Mouse (Mus musculus) Patski (cell line): ENCODE results near the gene Nfe2l2. TPM values are rescaled to one million over a fixed set of nuclear protein-coding genes. Genes with fewer than 3 reads are reported as not detected.

Experiments
- ATAC-seq: fragments of 100-300 bp; one replicate; pipeline ENCODE4 v1.8.0; 2021
- CTCF ChIA-PET: fragments of 350-600 bp; sonication (Branson Sonifier 250); formaldehyde crosslinking; loops from one replicate; lab custom pipeline; 2022; ENCODE audit warnings: inconsistent platforms; lab: Charles Lee
- POLR2A ChIA-PET: fragments of 350-600 bp; sonication (Branson Sonifier 250); formaldehyde crosslinking; loops from one replicate; lab custom pipeline; 2022; ENCODE audit warnings: antibody characterized with exemption, inconsistent platforms; lab: Charles Lee
- DNase-seq: peaks from one replicate; pipeline ENCODE4 v3.0.0-alpha.2; 2011; ENCODE audit warnings: low read depth, low spot score
- H3K27me3 ChIP-seq: fragments of 371-371 bp; one replicate; pipeline ENCODE4 v1.5.1; 2021
- CTCF ChIP-seq: fragments of 100-300 bp; IDR thresholded peaks from one replicate; pipeline ENCODE4 v1.5.1; 2021
- in situ Hi-C: fragments of 300-500 bp; cut with MboI; formaldehyde crosslinking; loops from 3 replicates; pipeline ENCODE4 v1.11.1; 2018; ENCODE audit warnings: low pct_unique_long_range_greater_than_20kb, mixed read lengths
- polyA plus RNA-seq: library from polyadenylated mRNA; unstranded; gene quantifications from one replicate; pipeline ENCODE4 v1.2.3, GENCODE M21; 2021

Gene Nfe2l2
- polyA plus RNA-seq: 87.3 TPM

DNA sequence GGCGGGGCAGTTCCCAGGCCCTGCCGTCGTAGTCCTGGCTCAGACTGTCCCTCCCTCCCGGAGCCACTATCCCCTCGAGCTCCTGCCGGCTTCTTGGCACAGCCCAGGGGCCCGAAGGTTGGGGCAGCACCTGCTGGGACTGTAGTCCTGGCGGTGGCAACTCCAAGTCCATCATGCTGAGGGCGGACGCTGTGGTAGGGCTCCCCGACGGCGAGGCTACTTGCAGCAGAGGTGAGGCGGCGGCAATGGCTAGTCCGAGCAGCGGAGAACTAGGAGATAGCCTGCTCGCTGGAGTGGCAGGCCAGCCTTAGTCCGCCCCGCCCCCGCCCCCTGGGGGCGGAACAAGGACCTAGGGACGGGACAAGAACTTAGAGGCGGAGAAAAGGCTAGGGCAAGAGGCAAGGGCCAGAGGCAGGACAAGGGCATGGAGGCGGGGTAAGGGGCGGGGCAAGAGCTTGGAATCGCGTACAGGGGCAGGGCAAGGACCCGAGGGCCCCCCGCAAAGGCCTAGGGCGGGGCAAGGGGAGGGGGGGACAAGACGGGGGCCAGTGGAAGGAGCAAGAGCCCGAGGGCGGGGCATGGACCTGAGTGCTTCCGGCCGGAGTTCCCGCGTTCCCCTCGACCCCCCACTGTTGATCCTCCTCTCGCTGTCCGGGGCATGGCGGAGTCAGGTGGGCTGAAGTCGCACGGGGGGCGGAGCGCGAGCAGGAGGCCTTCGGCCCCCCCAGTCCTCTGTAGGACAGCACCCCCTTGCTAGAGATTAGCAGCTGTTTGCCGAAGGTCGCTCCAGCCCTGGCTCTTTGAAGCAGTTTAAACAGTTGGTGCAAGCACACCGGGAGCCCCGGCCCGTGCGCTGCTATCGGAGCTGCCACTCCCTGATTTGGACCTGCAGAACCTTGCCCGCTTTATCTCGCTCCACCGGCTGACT, at the start of gene Nfe2l2:
TSS of gene Nfe2l2 (minus strand) at position 408 of the 928 bp plus-strand sequence.
- ATAC-seq (peak; percentile 93), DNase-seq (no peak)
- no peaks in the 10 kb centered on the region for H3K27me3 ChIP-seq
- POLR2A ChIA-PET: interaction anchor here (0.6 to 3.1 kb wide), 10 partner anchors 10 to 759 kb away, joined by 3 to 8 read pairs (median 4); no protein-coding TSS in a partner anchor
- CTCF ChIA-PET: no interaction called here
- in situ Hi-C loops: no loop called here
- no peak for TF ChIP-seq CTCF

GRCm38 (mm10) chr2:75752306-75753175, 48.1 kb upstream of the Nfe2l2 start:
- ATAC-seq (no peak), DNase-seq (no peak)
- ChIA-PET POLR2A (no interaction called here), CTCF (no interaction called here)
- in situ Hi-C loops: loop anchor here (25.0 kb wide), 1 partner anchor 1065 kb away; the partner anchor contains the start of genes Hoxd10, Hoxd11, Hoxd12 and Hoxd9
- TF ChIP-seq CTCF: no peak
- no peaks in the 10 kb centered on the region for H3K27me3 ChIP-seq

DNA sequence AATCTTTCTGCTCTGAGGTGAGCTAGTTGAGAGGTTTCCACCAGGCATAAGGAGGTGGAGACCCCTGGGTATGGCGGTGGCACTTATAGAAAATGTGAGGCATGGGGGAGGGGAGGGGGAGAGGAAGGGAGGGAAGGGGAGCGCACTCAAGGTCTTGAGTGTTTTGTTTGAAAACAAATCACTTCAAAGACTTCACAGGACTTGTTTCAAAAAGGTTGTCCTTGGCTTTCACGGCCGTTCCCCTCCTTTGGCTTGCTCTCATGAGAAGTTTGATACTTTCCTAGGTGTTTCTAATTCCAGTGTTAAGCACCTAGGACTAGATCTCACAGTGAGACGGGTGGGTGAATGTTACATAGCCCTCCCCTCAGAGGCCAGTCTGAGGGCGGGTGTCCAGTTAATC, 47.5 kb upstream of the Nfe2l2 start:
- CTCF ChIA-PET: no interaction called here
- TF ChIP-seq CTCF: no peak
- in situ Hi-C loops: loop anchor here (25.0 kb wide), 1 partner anchor 1065 kb away; the partner anchor contains the start of genes Hoxd10, Hoxd11, Hoxd12 and Hoxd9
- DNase-seq (no peak), ATAC-seq (no peak)
- POLR2A ChIA-PET: no interaction called here
- no peaks in the 10 kb centered on the region for H3K27me3 ChIP-seq

DNA sequence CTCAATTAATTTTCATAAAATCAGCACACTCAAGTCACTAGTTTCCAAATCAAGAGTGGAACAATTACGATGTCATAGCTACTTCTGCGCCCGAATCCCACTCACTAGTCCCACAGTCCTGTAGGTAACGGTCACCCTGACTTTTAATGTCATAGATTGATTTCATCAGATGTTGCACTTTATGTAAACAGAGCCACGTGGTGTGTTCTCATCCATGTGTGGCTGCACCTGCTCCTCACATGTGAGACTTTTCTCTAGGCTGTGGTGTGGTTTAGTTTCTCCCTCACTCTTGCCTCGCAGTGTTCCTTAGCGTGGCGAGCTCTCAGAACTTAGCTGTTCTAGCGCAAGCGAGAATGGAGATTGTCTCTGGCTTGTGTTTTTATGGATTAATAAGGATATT, 46.4 kb upstream of the Nfe2l2 start:
- TF ChIP-seq CTCF: no peak
- in situ Hi-C loops: loop anchor here (25.0 kb wide), 1 partner anchor 1064 kb away; the partner anchor contains the start of genes Hoxd10, Hoxd11, Hoxd12 and Hoxd9
- CTCF ChIA-PET: interaction anchor here (1.1 to 1.3 kb wide), 2 partner anchors 11 to 44 kb away, joined by 3 read pairs; no protein-coding TSS in a partner anchor

DNA sequence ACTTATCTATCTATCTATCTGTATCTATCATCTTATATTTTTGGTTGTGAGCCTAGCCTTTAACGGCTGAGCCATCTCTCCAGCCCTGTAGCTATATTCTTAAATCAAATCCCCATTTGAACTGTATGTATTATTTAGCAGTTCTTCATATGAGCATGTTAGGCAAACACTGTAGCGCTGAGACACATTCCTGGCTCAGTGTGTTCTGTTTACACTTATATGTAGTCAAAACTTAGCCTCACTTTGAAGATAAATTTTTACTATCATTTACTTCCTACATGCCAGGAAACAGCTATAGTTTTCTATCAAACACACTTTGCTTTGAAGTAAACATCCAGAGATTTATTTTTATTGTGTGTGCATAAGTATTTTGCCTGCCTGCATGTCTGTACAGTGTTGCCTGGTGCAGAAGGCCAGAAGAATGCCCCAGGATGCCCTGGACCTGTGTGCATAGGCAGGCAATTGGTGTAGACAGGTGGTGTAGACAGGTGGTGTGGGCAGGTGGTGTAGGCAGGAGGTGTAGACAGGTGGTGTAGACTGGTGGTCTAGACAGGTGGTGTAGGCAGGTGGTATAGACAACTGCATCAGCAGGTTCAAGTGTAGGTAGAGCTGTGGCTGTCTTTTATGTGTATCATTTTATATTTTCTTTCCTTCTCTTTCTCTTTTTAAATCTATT, 45.7 kb upstream of the Nfe2l2 start:
- ATAC-seq (no peak), DNase-seq (no peak)
- in situ Hi-C loops: loop anchor here (25.0 kb wide), 1 partner anchor 1063 kb away; the partner anchor contains the start of genes Hoxd10, Hoxd11, Hoxd12 and Hoxd9
- TF ChIP-seq CTCF: no peak
- ChIA-PET POLR2A (no interaction called here), CTCF (interaction anchor here (1.1 to 1.3 kb wide), 2 partner anchors 12 to 44 kb away, joined by 3 read pairs; no protein-coding TSS in a partner anchor)
- H3K27me3 ChIP-seq: no peaks in the 10 kb centered on the region

More for the DNA sequence above, 46.4 kb upstream of the Nfe2l2 start:
- no peaks in the 10 kb centered on the region for H3K27me3 ChIP-seq
- no peak for ATAC-seq
- POLR2A ChIA-PET: no interaction called here
- DNase-seq: no peak

DNA sequence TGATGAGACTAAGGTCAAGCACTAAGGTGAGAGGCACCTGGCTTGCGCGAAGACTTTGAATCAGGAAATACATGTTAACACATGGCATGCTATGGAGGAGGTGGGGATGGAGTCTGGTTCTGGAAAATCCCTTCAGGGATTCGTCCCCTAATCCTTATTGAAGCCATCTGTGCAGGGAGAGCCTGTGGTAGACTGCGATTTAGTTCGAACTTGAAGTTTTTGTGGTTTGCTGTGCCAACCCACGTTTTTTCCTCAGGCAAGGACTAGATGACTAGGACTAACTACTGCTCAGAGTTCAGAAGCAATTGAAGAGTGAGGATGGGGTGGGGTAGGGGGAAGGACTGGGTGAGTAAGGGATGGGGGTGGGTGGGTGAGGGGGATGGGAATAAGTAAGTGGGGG, 44.4 kb upstream of the Nfe2l2 start:
- TF ChIP-seq CTCF: no peak
- ATAC-seq: no peak
- in situ Hi-C loops: no loop called here
- ChIA-PET CTCF (no interaction called here), POLR2A (no interaction called here)
- H3K27me3 ChIP-seq: no peaks in the 10 kb centered on the region
- DNase-seq: no peak

- ChIA-PET CTCF (interaction anchor here (1.2 kb wide), 1 partner anchor 49 kb away, joined by 3 read pairs; no protein-coding TSS in a partner anchor), POLR2A (interaction anchor here (0.6 kb wide), 1 partner anchor 10 kb away, joined by 4 read pairs; no protein-coding TSS in a partner anchor)
- no peak for TF ChIP-seq CTCF
- ATAC-seq (no peak), DNase-seq (no peak)
- in situ Hi-C loops: no loop called here
- H3K27me3 ChIP-seq: no peaks in the 10 kb centered on the region
Measured at GRCm38 (mm10) chr2:75737006-75737503, 32.6 kb upstream of the Nfe2l2 start.

GRCm38 (mm10) chr2:75734196-75734865, 29.9 kb upstream of the Nfe2l2 start:
- POLR2A ChIA-PET: interaction anchor here (0.9 kb wide), 1 partner anchor 61 kb away, joined by 4 read pairs; no protein-coding TSS in a partner anchor
- CTCF ChIA-PET: interaction anchor here (1.0 to 1.3 kb wide), 3 partner anchors 9 to 52 kb away, joined by 3 to 4 read pairs (median 3); no protein-coding TSS in a partner anchor
- TF ChIP-seq CTCF: no peak
- H3K27me3 ChIP-seq: no peaks in the 10 kb centered on the region
- in situ Hi-C loops: loop anchor here (5.0 kb wide), 1 partner anchor 38 kb away; no protein-coding TSS in a partner anchor
- DNase-seq (no peak), ATAC-seq (no peak)

DNA sequence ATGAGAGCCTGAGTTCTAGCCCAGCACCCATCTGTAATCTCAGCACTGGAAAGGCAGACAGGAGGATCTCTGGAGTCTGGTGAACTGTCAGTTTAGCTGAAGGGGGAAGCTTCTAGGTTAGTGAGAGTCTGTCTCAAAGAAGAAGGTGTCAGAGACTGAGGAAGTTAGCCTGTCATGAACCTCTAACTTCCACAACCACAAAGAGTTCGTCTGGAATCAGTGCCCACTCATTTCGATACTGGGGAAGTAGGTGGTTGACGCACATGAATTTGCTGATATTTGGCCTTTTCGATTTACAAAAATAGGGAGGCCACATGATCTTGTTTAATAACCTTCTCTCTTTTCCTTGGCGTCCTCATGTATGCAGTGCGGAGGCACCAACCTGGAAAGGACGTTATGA, 28.7 kb upstream of the Nfe2l2 start:
- ATAC-seq: no peak
- no peaks in the 10 kb centered on the region for H3K27me3 ChIP-seq
- CTCF ChIA-PET: interaction anchor here (1.3 kb wide), 1 partner anchor 53 kb away, joined by 3 read pairs; no protein-coding TSS in a partner anchor
- POLR2A ChIA-PET: no interaction called here
- in situ Hi-C loops: loop anchor here (5.0 kb wide), 1 partner anchor 39 kb away; no protein-coding TSS in a partner anchor
- TF ChIP-seq CTCF: no peak
- no peak for DNase-seq
